Mouse (Mus musculus) megakaryocyte, embryonic 14.5 days (primary cell): ENCODE measurements at regions not wholly inside any gene's neighbourhood (a gene's known extent, or its start where the extent isn't known, plus 50 kb on each side); places are given as distances from the start of the nearest gene placed in this dataset.

Experiments
- FLI1 ChIP-seq: IDR thresholded peaks from 2 replicates; pipeline ENCODE4 v1.6.1; 2012; ENCODE audit warnings: low read length, inconsistent platforms, mixed read lengths
- GATA1 ChIP-seq: IDR thresholded peaks from 3 replicates; pipeline ENCODE4 v1.6.1; 2012; ENCODE audit warnings: mixed read lengths, low read length, inconsistent platforms, borderline replicate concordance

DNA sequence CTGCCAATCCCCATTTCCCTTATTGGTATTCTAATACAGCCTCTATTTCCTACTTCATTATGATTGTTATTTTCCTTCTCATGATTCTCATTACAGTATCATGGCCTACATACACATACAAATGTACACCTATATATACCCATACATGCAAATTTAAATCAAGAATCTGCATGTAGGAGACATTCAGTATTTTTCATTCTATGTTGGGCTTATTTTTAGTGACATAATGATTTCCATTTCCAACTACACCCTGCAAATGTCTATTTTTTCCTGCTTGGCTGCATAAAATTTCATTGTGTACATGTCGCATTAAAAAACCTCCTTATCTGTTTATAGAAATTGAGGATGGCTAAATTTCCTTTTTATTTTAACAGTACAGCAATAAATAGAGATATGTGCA is 236.9 kb upstream of the Ghitm start:
- TF ChIP-seq GATA1 (no peak), FLI1 (no peak)
